In genomic region chr2:167503253-167503895, GRCm38 (mm10) we compare ENCODE assay signal across 8 mouse cellular contexts. TPM values are rescaled to one million over a fixed set of nuclear protein-coding genes. Genes with fewer than 3 reads are reported as not detected.
DNase-seq lines count a peak whose midpoint lies in the region; ATAC-seq lines count a peak whose summit lies in the region.

No protein-coding gene starts in this region.

- peak overlapping the region; percentile 96 for H3K27ac ChIP-seq in hindbrain, embryonic 10.5 days

- H3K4me3 ChIP-seq in hindbrain, embryonic 10.5 days: peak overlapping the region; percentile 82

- WGBS in hindbrain, embryonic 10.5 days: under 1% methylated on average over 85 of the region's 85 CpGs

- H3K36me3 ChIP-seq in hindbrain, embryonic 10.5 days: peaks cover 38% of the 10 kb centered on the region

- ATAC-seq in frontal cortex, adult (ENCODE audit: low TSS enrichment): peak; percentile 84

- no peaks in the 10 kb centered on the region for H3K9me3 ChIP-seq in hindbrain, embryonic 10.5 days

- H3K4me1 ChIP-seq in hindbrain, embryonic 10.5 days (replicated peaks): peaks cover 33% of the 10 kb centered on the region

- DNase-seq in NIH3T3 (ENCODE audit: low read depth): peak; percentile 92
- peak; percentile 86 for DNase-seq in cerebellum, adult 8-10 months
- peak; percentile 90 for DNase-seq in hindbrain, embryonic 10.5 days (ENCODE audit: low spot score)
- DNase-seq in layer of hippocampus, postnatal 14 days (ENCODE audit: low spot score in 2 of 2): peak; percentile 85 to 90
- DNase-seq in lung, postnatal 36 days: peak; percentile 89
- DNase-seq in retina, postnatal 1 day: peak; percentile 92
- DNase-seq in thymus, postnatal 4 days: peak; percentile 98

- no peaks in the 10 kb centered on the region for H3K27me3 ChIP-seq in hindbrain, embryonic 10.5 days (ENCODE audit: insufficient read depth, poor library complexity, severe bottlenecking)

RNA-seq across cellular contexts. Expression of gene Spata2, which starts 10.7 kb away (rescaled TPM):
- 20.1 and 25.1 TPM in 2 replicates for polyA plus RNA-seq in hindbrain, embryonic 10.5 days (2016; fragmentation: Nextera tagmentation; extraction: Ambion mirVana)
- 10 to 100 TPM; 65.3 to 67.2 TPM for total RNA-seq in layer of hippocampus, postnatal 14 days (2021)

RNA-seq across cellular contexts. Expression of gene Rnf114, which starts 10.9 kb away (rescaled TPM):
- polyA plus RNA-seq in hindbrain, embryonic 10.5 days (2016; fragmentation: Nextera tagmentation; extraction: Ambion mirVana): 137 TPM in 2 replicates
- 10 to 100 TPM; 39.1 to 40.5 TPM for total RNA-seq in layer of hippocampus, postnatal 14 days (2021)

RNA-seq across cellular contexts. Expression of gene Snai1, which starts 34.6 kb away (rescaled TPM):
- 45.3 and 45.5 TPM in 2 replicates for polyA plus RNA-seq in hindbrain, embryonic 10.5 days (2016; fragmentation: Nextera tagmentation; extraction: Ambion mirVana)
- total RNA-seq in layer of hippocampus, postnatal 14 days (2021): under 1 TPM; 0.53 to 0.79 TPM

Comparison
In these comparisons a context has a peak if more than half of its experiments do, and no peak if none do; other contexts are left out.
1. Peak in every context shown above with its lines: DNase-seq, ATAC-seq, H3K4me3 ChIP-seq and H3K27ac ChIP-seq.